Mouse (Mus musculus) heart, embryonic 11.5 days (tissue): ENCODE data around the gene Olfr1281. TPM values are rescaled to one million over a fixed set of nuclear protein-coding genes. Genes with fewer than 3 reads are reported as not detected.

Source experiments
- polyA plus RNA-seq: library from polyadenylated mRNA; unstranded; fragments of >200 nt; fragmentation: Nextera tagmentation; extraction: Ambion mirVana; gene quantifications from 2 replicates; pipeline ENCODE4 v1.2.1, GENCODE M21; 2014

Gene Olfr1281
- polyA plus RNA-seq, 1 experiment from 2014 or later: not detected

Other genes with a start within 250 kb of the Olfr1281 start
- gene Gm13941, start 220.5 kb upstream of the Olfr1281 start, polyA plus RNA-seq: not detected in 2 replicates
- not detected in 2 replicates for gene Gm15130, start 173.6 kb upstream of the Olfr1281 start, polyA plus RNA-seq
- gene 4930430A15Rik, start 96.9 kb upstream of the Olfr1281 start, polyA plus RNA-seq: not detected in 2 replicates
- gene Olfr1275, start 91.2 kb upstream of the Olfr1281 start, polyA plus RNA-seq: not detected in 2 replicates
- gene Olfr1276, start 72.0 kb upstream of the Olfr1281 start, polyA plus RNA-seq: not detected in 2 replicates
- gene Olfr1277, start 52.4 kb upstream of the Olfr1281 start, polyA plus RNA-seq: not detected in 2 replicates
- not detected in 2 replicates for gene Olfr1278, start 36.4 kb upstream of the Olfr1281 start, polyA plus RNA-seq
- not detected in 2 replicates for gene Olfr1279, start 25.9 kb upstream of the Olfr1281 start, polyA plus RNA-seq
- not detected in 2 replicates for gene Olfr1280, start 12.5 kb upstream of the Olfr1281 start, polyA plus RNA-seq
- gene Olfr1282, start 9.6 kb downstream of the Olfr1281 start, polyA plus RNA-seq: not detected in 2 replicates
- not detected in 2 replicates for gene Olfr1283, start 40.3 kb downstream of the Olfr1281 start, polyA plus RNA-seq
- not detected in 2 replicates for gene Olfr1284, start 49.0 kb downstream of the Olfr1281 start, polyA plus RNA-seq
- gene Olfr1286, start 96.6 kb downstream of the Olfr1281 start, polyA plus RNA-seq: not detected in 2 replicates
- gene Olfr1287, start 122.6 kb downstream of the Olfr1281 start, polyA plus RNA-seq: not detected in 2 replicates
- not detected in 2 replicates for gene Olfr1288, start 147.6 kb downstream of the Olfr1281 start, polyA plus RNA-seq
- gene Olfr1289, start 154.3 kb downstream of the Olfr1281 start, polyA plus RNA-seq: not detected in 2 replicates
- gene Olfr1290, start 167.3 kb downstream of the Olfr1281 start, polyA plus RNA-seq: 0.28 TPM in 1 of 2 replicates, not detected in the other
- gene Olfr1291-ps1, start 170.7 kb downstream of the Olfr1281 start, polyA plus RNA-seq: 0.04 and 0.13 TPM in 2 replicates
- gene Olfr1293-ps, start 198.7 kb downstream of the Olfr1281 start, polyA plus RNA-seq: not detected in 2 replicates
- not detected in 2 replicates for gene Olfr1294, start 213.8 kb downstream of the Olfr1281 start, polyA plus RNA-seq
- not detected in 2 replicates for gene Olfr1295, start 243.2 kb downstream of the Olfr1281 start, polyA plus RNA-seq